Mouse (Mus musculus) liver, embryonic 13.5 days (tissue): ENCODE data around the gene Ces1a. TPM values are rescaled to one million over a fixed set of nuclear protein-coding genes. Genes with fewer than 3 reads are reported as not detected.

Source experiments
- ATAC-seq: fragments of 200-750 bp; cut with Nextera tagmentation; 2 replicates; pipeline ENCODE4 v1.8.0; 2017; ENCODE audit warnings: low read depth, mild to moderate bottlenecking, moderate number of reproducible peaks, moderate library complexity
- DNase-seq: peaks from one replicate; pipeline ENCODE4 v3.0.0; 2022
- H3K27ac ChIP-seq: fragments of 300-500 bp; sonication (generic); 2 replicates; pipeline ENCODE4 v1.5.1; 2015; ENCODE audit warnings: moderate library complexity, mild to moderate bottlenecking, inconsistent platforms
- H3K27me3 ChIP-seq: fragments of 300-500 bp; sonication (generic); 2 replicates; pipeline ENCODE4 v1.6.1; 2015; ENCODE audit warnings: mild to moderate bottlenecking, inconsistent platforms
- H3K36me3 ChIP-seq: fragments of 300-500 bp; sonication (generic); 2 replicates; pipeline ENCODE4 v1.6.1; 2015; ENCODE audit warnings: mild to moderate bottlenecking, inconsistent platforms
- H3K4me1 ChIP-seq: fragments of 300-500 bp; sonication (generic); replicated peaks from 2 replicates; pipeline ENCODE4 v1.6.1; 2015; ENCODE audit warnings: inconsistent platforms
- H3K4me2 ChIP-seq: fragments of 300-500 bp; sonication (generic); 2 replicates; pipeline ENCODE4 v1.6.1; 2015; ENCODE audit warnings: inconsistent platforms, mild to moderate bottlenecking, moderate library complexity
- H3K4me3 ChIP-seq: fragments of 300-500 bp; sonication (generic); replicated peaks from 2 replicates; pipeline ENCODE4 v1.5.1; 2015; ENCODE audit warnings: mild to moderate bottlenecking, inconsistent platforms
- H3K9ac ChIP-seq: fragments of 300-500 bp; sonication (generic); 2 replicates; pipeline ENCODE4 v1.6.1; 2015; ENCODE audit warnings: mild to moderate bottlenecking, inconsistent platforms
- H3K9me3 ChIP-seq: fragments of 300-500 bp; sonication (generic); replicated peaks from 2 replicates; pipeline ENCODE4 v1.6.1; 2016; ENCODE audit warnings: inconsistent platforms
- WGBS: fragments of 180-500 bp; shearing (Covaris S2); methylation state at CpG from one replicate; pipeline ENCODE4 v1.1.7; 2015; ENCODE audit not compliant: insufficient replicate concordance; 5-methylcytosine and 5-hydroxymethylcytosine counted together
- polyA plus RNA-seq: library from polyadenylated mRNA; unstranded; fragments of >200 nt; fragmentation: Nextera tagmentation; extraction: Ambion mirVana; gene quantifications from 2 replicates; pipeline ENCODE4 v1.2.1, GENCODE M21; 2015

Gene Ces1a
- polyA plus RNA-seq, 1 experiment from 2014 or later, result not detected

GRCm38 (mm10) chr8:93040776-93041567 is 7.0 kb downstream of the Ces1a start:
- WGBS, result 57% methylated on average over 4 of the region's 4 CpGs
- H3K4me1 ChIP-seq, result no peaks in the 10 kb centered on the region
- ATAC-seq (no peak), DNase-seq (no peak)
- H3K27me3 ChIP-seq, result no peaks in the 10 kb centered on the region
- no peak overlapping the region for H3K27ac ChIP-seq
- H3K4me2 ChIP-seq, result no peak overlapping the region
- no peak overlapping the region for H3K4me3 ChIP-seq
- no peaks in the 10 kb centered on the region for H3K36me3 ChIP-seq
- H3K9me3 ChIP-seq, result no peaks in the 10 kb centered on the region
- no peak overlapping the region for H3K9ac ChIP-seq

- ATAC-seq (no peak), DNase-seq (no peak)
- no peaks in the 10 kb centered on the region for H3K27me3 ChIP-seq
- H3K36me3 ChIP-seq, result no peaks in the 10 kb centered on the region
- H3K4me1 ChIP-seq, result no peaks in the 10 kb centered on the region
- WGBS, result 48% methylated on average over 2 of the region's 2 CpGs
- H3K9me3 ChIP-seq, result no peaks in the 10 kb centered on the region
- no peak overlapping the region for H3K4me2 ChIP-seq
- H3K4me3 ChIP-seq, result no peak overlapping the region
- H3K27ac ChIP-seq, result no peak overlapping the region
- H3K9ac ChIP-seq, result no peak overlapping the region
Observed at GRCm38 (mm10) chr8:93040256-93040655, 7.7 kb downstream of the Ces1a start.

- ATAC-seq (no peak), DNase-seq (no peak)
- WGBS, result 12% methylated on average over 2 of the region's 2 CpGs
- no peak overlapping the region for H3K9ac ChIP-seq
- no peaks in the 10 kb centered on the region for H3K36me3 ChIP-seq
- no peaks in the 10 kb centered on the region for H3K4me1 ChIP-seq
- no peak overlapping the region for H3K4me3 ChIP-seq
- no peak overlapping the region for H3K27ac ChIP-seq
- no peak overlapping the region for H3K4me2 ChIP-seq
- H3K27me3 ChIP-seq, result no peaks in the 10 kb centered on the region
- H3K9me3 ChIP-seq, result no peaks in the 10 kb centered on the region
Observed at GRCm38 (mm10) chr8:93038831-93039230, 9.2 kb downstream of the Ces1a start.

GRCm38 (mm10) chr8:93030664-93031063 is 17.3 kb downstream of the Ces1a start:
- WGBS, result 23% methylated on average over 2 of the region's 2 CpGs
- no peaks in the 10 kb centered on the region for H3K36me3 ChIP-seq
- H3K9me3 ChIP-seq, result no peaks in the 10 kb centered on the region
- ATAC-seq (no peak), DNase-seq (no peak)
- no peak overlapping the region for H3K27ac ChIP-seq
- H3K4me2 ChIP-seq, result no peak overlapping the region
- H3K9ac ChIP-seq, result no peak overlapping the region
- H3K4me3 ChIP-seq, result no peak overlapping the region
- H3K4me1 ChIP-seq, result no peaks in the 10 kb centered on the region
- no peaks in the 10 kb centered on the region for H3K27me3 ChIP-seq

- 45% methylated on average over 5 of the region's 5 CpGs for WGBS
- no peaks in the 10 kb centered on the region for H3K27me3 ChIP-seq
Observed at GRCm38 (mm10) chr8:93021738-93022137, 26.3 kb downstream of the Ces1a start.

GRCm38 (mm10) chr8:93014300-93014699 is 33.7 kb downstream of the Ces1a start:
- Histone ChIP-seq H3K9ac (no peak overlapping the region), H3K36me3 (no peaks in the 10 kb centered on the region), H3K27ac (no peak overlapping the region), H3K4me1 (no peaks in the 10 kb centered on the region), H3K4me2 (no peak overlapping the region), H3K9me3 (no peaks in the 10 kb centered on the region), H3K4me3 (no peak overlapping the region), H3K27me3 (no peaks in the 10 kb centered on the region)
- 5% methylated on average over 4 of the region's 4 CpGs for WGBS
- ATAC-seq, result no peak
- DNase-seq, result no peak

More at GRCm38 (mm10) chr8:93021738-93022137, 26.3 kb downstream of the Ces1a start:
- Histone ChIP-seq H3K36me3 (no peaks in the 10 kb centered on the region), H3K9ac (no peak overlapping the region), H3K4me2 (no peak overlapping the region), H3K4me3 (no peak overlapping the region), H3K27ac (no peak overlapping the region), H3K9me3 (no peaks in the 10 kb centered on the region), H3K4me1 (no peaks in the 10 kb centered on the region)
- DNase-seq, result no peak
- ATAC-seq, result no peak

- H3K9me3 ChIP-seq, result no peaks in the 10 kb centered on the region
- no peak overlapping the region for H3K9ac ChIP-seq
- no peak for DNase-seq
- H3K4me3 ChIP-seq, result no peak overlapping the region
- H3K4me1 ChIP-seq, result no peaks in the 10 kb centered on the region
- H3K27ac ChIP-seq, result no peak overlapping the region
- 61% methylated on average over 6 of the region's 6 CpGs for WGBS
- H3K36me3 ChIP-seq, result no peaks in the 10 kb centered on the region
- no peak overlapping the region for H3K4me2 ChIP-seq
- no peak for ATAC-seq
- no peaks in the 10 kb centered on the region for H3K27me3 ChIP-seq
Observed at GRCm38 (mm10) chr8:93012226-93012625, 35.8 kb downstream of the Ces1a start.

GRCm38 (mm10) chr8:93011439-93011838 is 36.6 kb downstream of the Ces1a start:
- Histone ChIP-seq H3K27ac (no peak overlapping the region), H3K4me2 (no peak overlapping the region), H3K4me1 (no peaks in the 10 kb centered on the region), H3K4me3 (no peak overlapping the region), H3K36me3 (no peaks in the 10 kb centered on the region), H3K9me3 (no peaks in the 10 kb centered on the region), H3K27me3 (no peaks in the 10 kb centered on the region), H3K9ac (no peak overlapping the region)
- DNase-seq (no peak), ATAC-seq (no peak)
- 6% methylated on average over 9 of the region's 9 CpGs for WGBS

- no peak overlapping the region for H3K4me2 ChIP-seq
- no peak for ATAC-seq
- no peak overlapping the region for H3K9ac ChIP-seq
- no peaks in the 10 kb centered on the region for H3K36me3 ChIP-seq
- WGBS, result 14% methylated on average over 5 of the region's 5 CpGs
- no peaks in the 10 kb centered on the region for H3K9me3 ChIP-seq
- no peak overlapping the region for H3K27ac ChIP-seq
- no peaks in the 10 kb centered on the region for H3K27me3 ChIP-seq
- H3K4me1 ChIP-seq, result no peaks in the 10 kb centered on the region
- H3K4me3 ChIP-seq, result no peak overlapping the region
- DNase-seq, result no peak
Observed at GRCm38 (mm10) chr8:93010286-93010685, 37.7 kb downstream of the Ces1a start.

GRCm38 (mm10) chr8:92998600-92998999 is 49.4 kb downstream of the Ces1a start:
- Histone ChIP-seq H3K36me3 (no peaks in the 10 kb centered on the region), H3K4me1 (no peaks in the 10 kb centered on the region), H3K27me3 (no peaks in the 10 kb centered on the region), H3K4me3 (no peak overlapping the region), H3K9me3 (no peaks in the 10 kb centered on the region), H3K27ac (no peak overlapping the region), H3K9ac (no peak overlapping the region), H3K4me2 (no peak overlapping the region)
- 24% methylated on average over 2 of the region's 2 CpGs for WGBS
- ATAC-seq, result no peak
- DNase-seq, result no peak

GRCm38 (mm10) chr8:92996840-92997239 is 51.2 kb downstream of the Ces1a start:
- 24% methylated on average over 5 of the region's 5 CpGs for WGBS
- H3K4me2 ChIP-seq, result no peak overlapping the region
- H3K36me3 ChIP-seq, result no peaks in the 10 kb centered on the region
- no peaks in the 10 kb centered on the region for H3K4me1 ChIP-seq
- H3K4me3 ChIP-seq, result no peak overlapping the region
- no peak for ATAC-seq
- no peak overlapping the region for H3K9ac ChIP-seq
- DNase-seq, result no peak
- no peak overlapping the region for H3K27ac ChIP-seq
- H3K27me3 ChIP-seq, result no peaks in the 10 kb centered on the region
- no peaks in the 10 kb centered on the region for H3K9me3 ChIP-seq

- Histone ChIP-seq H3K27me3 (no peaks in the 10 kb centered on the region), H3K9me3 (no peaks in the 10 kb centered on the region), H3K4me3 (no peak overlapping the region), H3K9ac (no peak overlapping the region), H3K4me1 (no peaks in the 10 kb centered on the region), H3K36me3 (no peaks in the 10 kb centered on the region), H3K4me2 (no peak overlapping the region), H3K27ac (no peak overlapping the region)
- DNase-seq (no peak), ATAC-seq (no peak)
- WGBS, result 16% methylated on average over 2 of the region's 2 CpGs
Observed at GRCm38 (mm10) chr8:92984376-92984775, 63.6 kb downstream of the Ces1a start.
